Mouse (Mus musculus) lung, adult 2 months (tissue): ENCODE data around the gene Dctpp1. TPM values are rescaled to one million over a fixed set of nuclear protein-coding genes. Genes with fewer than 3 reads are reported as not detected.

ENCODE experiments used
- DNase-seq: peaks from one replicate; pipeline ENCODE4 v3.0.0; 2022
- H3K4me1 ChIP-seq: fragments of 200-500 bp; 2 replicates; pipeline ENCODE4 v1.6.1; 2011; ENCODE audit warnings: low read length; ENCODE audit not compliant: control insufficient read depth, insufficient read depth
- H3K4me3 ChIP-seq: fragments of 200-500 bp; replicated peaks from 2 replicates; pipeline ENCODE3; 2011; ENCODE audit warnings: low read depth, mild to moderate bottlenecking, control low read depth, low read length; ENCODE audit errors: extremely low read depth
- CTCF ChIP-seq: fragments of 200-500 bp; IDR thresholded peaks from 2 replicates; pipeline ENCODE4 v1.5.1; 2011; ENCODE audit warnings: mild to moderate bottlenecking, low read length, control low read depth; ENCODE audit not compliant: insufficient read depth
- POLR2A ChIP-seq: fragments of 200-500 bp; IDR thresholded peaks from 2 replicates; pipeline ENCODE4 v1.6.1; 2011; ENCODE audit warnings: low read depth, mild to moderate bottlenecking, control low read depth, low read length, borderline replicate concordance; ENCODE audit errors: extremely low read depth
- WGBS: fragments of 180-500 bp; shearing (Covaris S2); methylation state at CpG from one replicate; pipeline ENCODE4 v1.1.7; 2018; 5-methylcytosine and 5-hydroxymethylcytosine counted together
- polyA plus RNA-seq: library from polyadenylated mRNA; depleted of rRNA; stranded (reverse); fragments of >200 nt; gene quantifications from 2 replicates; pipeline ENCODE4 v1.2.3, GENCODE M21; 2012

The Dctpp1 gene
- polyA plus RNA-seq, 1 experiment: 17.9 TPM

- no peak for DNase-seq
- WGBS: 92% methylated on average over 15 of the region's 15 CpGs
- Histone ChIP-seq H3K4me1 (peaks cover 9% of the 10 kb centered on the region), H3K4me3 (no peak overlapping the region)
- TF ChIP-seq CTCF: no peak
- TF ChIP-seq POLR2A: no peak
These were observed 12.1 kb upstream of the Dctpp1 start for GRCm38 (mm10) chr7:127272566-127272965.

DNA sequence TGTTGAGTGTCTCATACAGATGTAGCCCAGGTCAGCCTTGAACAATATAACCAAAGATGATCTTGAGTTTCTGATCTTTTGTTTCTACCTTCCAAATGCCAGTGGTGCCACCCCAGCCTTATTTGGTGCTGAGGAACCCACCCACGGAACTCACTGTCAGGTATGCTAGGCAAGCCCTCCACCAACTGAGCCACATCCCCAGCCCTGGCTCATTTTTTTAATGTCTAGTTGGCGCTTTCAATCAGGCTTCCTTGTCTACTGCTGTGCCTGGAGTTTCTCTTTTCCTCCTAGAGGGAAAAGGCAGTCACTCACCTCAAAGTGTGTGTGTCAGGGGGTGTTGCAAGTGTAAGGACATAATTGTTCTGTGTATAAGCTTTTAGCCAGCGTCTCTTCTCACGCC is 10.6 kb upstream of the Dctpp1 start:
- H3K4me1 ChIP-seq: peaks cover 9% of the 10 kb centered on the region
- no peak for DNase-seq
- TF ChIP-seq CTCF (no peak), POLR2A (no peak)
- H3K4me3 ChIP-seq: no peak overlapping the region
- WGBS: 86% methylated on average over 4 of the region's 4 CpGs

DNA sequence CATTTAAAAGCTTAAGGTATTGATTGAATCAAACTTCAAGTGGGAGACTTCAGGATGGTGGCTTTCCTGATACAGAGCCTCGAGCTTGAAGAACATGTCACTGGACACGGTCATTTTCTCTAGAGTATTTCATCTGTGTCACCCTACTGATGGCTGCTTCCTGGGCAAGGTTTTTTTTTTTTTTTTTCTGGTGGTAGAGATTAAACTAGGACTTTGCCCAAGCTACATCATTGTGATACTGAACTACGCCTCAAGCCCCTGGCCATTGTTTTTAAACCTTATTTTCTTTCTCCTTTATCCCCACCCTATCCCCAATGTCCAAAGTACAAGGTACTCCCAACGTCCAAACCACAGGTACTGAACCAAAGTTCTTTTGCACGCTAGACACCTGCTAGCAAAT is 10.2 kb upstream of the Dctpp1 start:
- 86% methylated on average over 5 of the region's 5 CpGs for WGBS
- peaks cover 9% of the 10 kb centered on the region for H3K4me1 ChIP-seq
- no peak for DNase-seq
- TF ChIP-seq POLR2A: no peak
- no peak for TF ChIP-seq CTCF
- no peak overlapping the region for H3K4me3 ChIP-seq

DNA sequence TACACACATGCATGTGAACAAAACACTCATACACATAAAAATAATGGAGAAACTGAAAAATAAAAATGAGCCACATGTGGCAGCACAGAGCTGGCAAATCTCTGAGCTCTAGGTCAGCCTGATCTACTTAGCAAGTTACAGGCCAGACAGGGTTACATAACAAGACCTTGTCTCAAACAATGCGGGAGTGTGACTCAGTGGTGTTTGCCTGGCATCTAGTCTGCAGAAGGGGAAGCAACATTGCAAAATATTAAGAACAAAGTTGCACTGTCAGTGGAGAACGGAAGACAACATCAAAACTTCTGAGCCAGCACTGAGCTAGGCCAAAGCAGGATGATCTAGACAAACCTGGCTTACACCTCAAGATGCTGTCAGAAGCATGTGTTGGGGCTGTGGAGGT is 9.7 kb upstream of the Dctpp1 start:
- Histone ChIP-seq H3K4me1 (peaks cover 9% of the 10 kb centered on the region), H3K4me3 (no peak overlapping the region)
- DNase-seq: no peak
- TF ChIP-seq CTCF: no peak
- TF ChIP-seq POLR2A: no peak
- WGBS: 60% methylated on average over 2 of the region's 2 CpGs

- Histone ChIP-seq H3K4me3 (no peak overlapping the region), H3K4me1 (peaks cover 4% of the 10 kb centered on the region; the same call in 1 of the 2 replicates)
- TF ChIP-seq CTCF (no peak), POLR2A (no peak)
- DNase-seq: no peak
- 88% methylated on average over 3 of the region's 3 CpGs for WGBS
These were observed 3.0 kb upstream of the Dctpp1 start for GRCm38 (mm10) chr7:127263526-127263925.

DNA sequence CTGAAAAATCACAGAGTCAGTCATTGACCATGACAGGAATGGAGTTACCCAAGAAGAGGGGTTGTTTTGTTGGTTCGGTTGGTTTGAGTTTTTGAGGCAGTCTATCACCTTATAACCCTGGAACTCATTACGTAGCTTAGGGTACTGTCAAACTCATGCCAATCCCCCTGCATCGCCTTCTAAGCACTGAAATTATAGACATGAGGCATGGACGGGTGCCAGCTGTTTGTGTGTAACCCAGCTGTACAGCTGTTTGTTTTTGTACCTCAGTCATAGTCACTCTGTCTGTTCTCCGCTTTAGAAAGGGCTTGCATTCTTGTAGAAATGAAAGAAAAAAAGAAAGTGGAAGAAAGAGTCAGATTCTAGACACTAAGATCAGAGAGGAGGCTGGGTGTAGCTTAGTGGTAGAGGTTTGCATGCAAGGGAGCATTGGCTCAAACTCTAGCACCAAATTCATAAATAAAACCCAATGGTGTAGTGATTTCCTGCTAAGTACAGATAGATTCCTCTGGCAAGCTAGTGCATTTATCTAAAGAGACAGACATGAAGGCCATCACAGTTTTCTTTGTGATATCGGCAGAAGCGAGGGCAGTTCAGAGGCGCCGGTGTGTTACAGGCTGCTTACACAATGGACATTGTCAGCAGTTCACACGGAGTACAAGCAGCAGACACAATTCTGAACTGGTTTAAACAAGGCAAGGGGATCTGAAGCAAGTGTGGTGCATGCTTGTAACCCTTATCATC is 1.9 kb upstream of the Dctpp1 start:
- H3K4me3 ChIP-seq: no peak overlapping the region
- TF ChIP-seq POLR2A: no peak
- TF ChIP-seq CTCF: no peak

DNA sequence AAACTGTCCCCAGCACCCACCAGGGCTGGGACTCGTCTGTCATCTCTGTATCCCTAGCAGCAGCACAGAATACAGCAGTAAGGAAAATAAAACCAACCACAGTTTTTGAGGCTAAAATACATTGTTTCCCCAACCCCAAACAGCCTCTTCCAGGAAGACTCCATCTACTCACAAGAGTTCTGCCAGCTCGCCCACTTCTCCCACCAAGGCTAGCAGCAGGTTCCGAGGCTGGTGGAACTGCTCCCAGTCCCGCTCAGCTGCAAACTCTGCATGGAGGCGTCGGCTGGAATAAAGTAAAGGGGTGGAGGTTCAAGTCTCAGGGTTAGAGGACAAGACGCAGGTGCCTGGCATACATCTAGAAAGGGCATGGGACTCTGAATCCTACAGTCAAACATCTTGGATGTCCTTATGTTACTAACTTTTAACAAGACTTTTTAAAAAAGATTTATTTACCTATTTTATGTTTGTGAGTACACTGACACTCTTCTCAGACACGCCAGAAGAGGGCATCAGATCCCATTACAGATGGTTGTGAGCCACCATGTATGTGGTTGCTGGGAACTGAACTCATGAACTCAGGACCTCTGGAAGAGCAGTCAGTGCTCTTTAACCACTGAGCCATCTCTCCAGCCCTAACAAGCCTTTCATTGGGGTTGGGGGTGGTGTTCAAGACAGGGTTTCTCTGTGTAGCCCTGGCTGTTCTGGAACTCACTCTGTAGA is 1.2 kb downstream of the Dctpp1 start:
- WGBS: 68% methylated on average over 8 of the region's 8 CpGs
- no peak for DNase-seq
- H3K4me3 ChIP-seq: no peak overlapping the region
- peaks cover 4% of the 10 kb centered on the region; the same call in 1 of the 2 replicates for H3K4me1 ChIP-seq
- TF ChIP-seq POLR2A (no peak), CTCF (no peak)

More for the DNA sequence above, 1.9 kb upstream of the Dctpp1 start:
- H3K4me1 ChIP-seq: peaks cover 4% of the 10 kb centered on the region; the same call in 1 of the 2 replicates
- WGBS: 68% methylated on average over 10 of the region's 10 CpGs
- DNase-seq: no peak

- WGBS: 83% methylated on average over 5 of the region's 5 CpGs
- H3K4me1 ChIP-seq: peaks cover 4% of the 10 kb centered on the region; the same call in 1 of the 2 replicates
- no peak overlapping the region for H3K4me3 ChIP-seq
- no peak for DNase-seq
- TF ChIP-seq POLR2A (no peak), CTCF (no peak)
These were observed 4.0 kb downstream of the Dctpp1 start for GRCm38 (mm10) chr7:127256518-127256917.

- DNase-seq: no peak
- peaks cover 1% of the 10 kb centered on the region; the same call in 1 of the 2 replicates for H3K4me1 ChIP-seq
- 90% methylated on average over 2 of the region's 2 CpGs for WGBS
- no peak overlapping the region for H3K4me3 ChIP-seq
- TF ChIP-seq POLR2A (no peak), CTCF (no peak)
These were observed 4.5 kb downstream of the Dctpp1 start for GRCm38 (mm10) chr7:127255965-127256364.
